Mouse (Mus musculus) neural tube, embryonic 11.5 days (tissue): ENCODE results near the gene Aldh18a1. TPM values are rescaled to one million over a fixed set of nuclear protein-coding genes. Genes with fewer than 3 reads are reported as not detected.
A peak's percentile ranks its signal among the peaks of the same experiment; 100 is the strongest.

Experiments
- ATAC-seq: fragments of 200-750 bp; cut with Nextera tagmentation; 2 replicates; pipeline ENCODE4 v1.8.0; 2017; ENCODE audit warnings: moderate number of reproducible peaks, mild to moderate bottlenecking, moderate TSS enrichment, moderate library complexity; ENCODE audit not compliant: insufficient read depth, low FRiP score, low TSS enrichment
- DNase-seq: peaks from one replicate; pipeline ENCODE4 v3.0.0-alpha.2; 2015; ENCODE audit warnings: low spot score
- H3K27ac ChIP-seq: fragments of 300-500 bp; sonication (generic); 2 replicates; pipeline ENCODE4 v1.5.1; 2014; ENCODE audit warnings: low read depth, mild to moderate bottlenecking, low read length
- H3K27me3 ChIP-seq: fragments of 300-500 bp; sonication (generic); 2 replicates; pipeline ENCODE4 v1.6.1; 2014; ENCODE audit warnings: mild to moderate bottlenecking, low read length, mixed read lengths; ENCODE audit not compliant: control insufficient read depth, insufficient read depth
- H3K36me3 ChIP-seq: fragments of 300-500 bp; sonication (generic); 2 replicates; pipeline ENCODE4 v1.6.1; 2014; ENCODE audit warnings: mild to moderate bottlenecking, low read length, moderate library complexity, mixed read lengths; ENCODE audit not compliant: control insufficient read depth, insufficient read depth
- H3K4me1 ChIP-seq: fragments of 300-500 bp; sonication (generic); 2 replicates; pipeline ENCODE4 v1.6.1; 2014; ENCODE audit warnings: low read length, mixed read lengths; ENCODE audit not compliant: control insufficient read depth, insufficient read depth
- H3K4me2 ChIP-seq: fragments of 300-500 bp; sonication (generic); 2 replicates; pipeline ENCODE4 v1.6.1; 2014; ENCODE audit warnings: low read depth, mild to moderate bottlenecking, moderate library complexity
- H3K4me3 ChIP-seq: fragments of 300-500 bp; sonication (generic); 2 replicates; pipeline ENCODE4 v1.5.1; 2014; ENCODE audit warnings: low read depth, low read length
- H3K9ac ChIP-seq: fragments of 300-500 bp; sonication (generic); 2 replicates; pipeline ENCODE4 v1.6.1; 2014; ENCODE audit warnings: mild to moderate bottlenecking, low read length
- H3K9me3 ChIP-seq: fragments of 300-500 bp; sonication (generic); 2 replicates; pipeline ENCODE4 v1.6.1; 2016; ENCODE audit warnings: low read length; ENCODE audit not compliant: control insufficient read depth
- WGBS: fragments of 180-500 bp; shearing (Covaris S2); extraction: QIAGEN DNeasy Blood & Tissue Kit; methylation state at CpG from one replicate; pipeline ENCODE4 v1.1.7; 2014; 5-methylcytosine and 5-hydroxymethylcytosine counted together
- polyA plus RNA-seq: library from polyadenylated mRNA; unstranded; fragments of >200 nt; fragmentation: Nextera tagmentation; extraction: Ambion mirVana; gene quantifications from 2 replicates; pipeline ENCODE4 v1.2.1, GENCODE M21; 2014

Aldh18a1 gene
- polyA plus RNA-seq, 1 experiment from 2014 or later, result 78.2 TPM

- H3K27ac ChIP-seq, result no peak overlapping the region
- H3K9me3 ChIP-seq, result no peaks in the 10 kb centered on the region
- no peak overlapping the region for H3K9ac ChIP-seq
- H3K27me3 ChIP-seq, result no peaks in the 10 kb centered on the region
- ATAC-seq (no peak), DNase-seq (no peak)
- H3K4me2 ChIP-seq, result no peak overlapping the region
- 93% methylated on average over 8 of the region's 8 CpGs for WGBS
- no peak overlapping the region for H3K4me3 ChIP-seq
- no peaks in the 10 kb centered on the region for H3K36me3 ChIP-seq
- H3K4me1 ChIP-seq, result no peaks in the 10 kb centered on the region
Measured at GRCm38 (mm10) chr19:40595831-40596230, 7.6 kb upstream of the Aldh18a1 start.

GRCm38 (mm10) chr19:40595231-40595630 lies 7.0 kb upstream of the Aldh18a1 start:
- Histone ChIP-seq H3K36me3 (no peaks in the 10 kb centered on the region), H3K4me2 (no peak overlapping the region), H3K4me3 (no peak overlapping the region), H3K27ac (no peak overlapping the region), H3K27me3 (no peaks in the 10 kb centered on the region), H3K9me3 (no peaks in the 10 kb centered on the region), H3K9ac (no peak overlapping the region), H3K4me1 (no peaks in the 10 kb centered on the region)
- ATAC-seq (no peak), DNase-seq (no peak)
- 93% methylated on average over 3 of the region's 3 CpGs for WGBS

GRCm38 (mm10) chr19:40589530-40589880 lies 1.2 kb upstream of the Aldh18a1 start:
- Histone ChIP-seq H3K27me3 (no peaks in the 10 kb centered on the region), H3K4me3 (peak overlapping the region; percentile 79), H3K9me3 (no peaks in the 10 kb centered on the region), H3K4me2 (peak overlapping the region; percentile 83), H3K4me1 (peaks cover 12% of the 10 kb centered on the region), H3K27ac (0 out of 2 replicates have a peak overlapping the region, but pooled peaks have one; percentile 29), H3K36me3 (no peaks in the 10 kb centered on the region), H3K9ac (peak overlapping the region; percentile 59)
- under 1% methylated on average over 10 of the region's 10 CpGs for WGBS
- ATAC-seq (peak; percentile 14; the same call in 1 of the 2 replicates), DNase-seq (no peak)

- H3K36me3 ChIP-seq, result no peaks in the 10 kb centered on the region
- DNase-seq, result peak; percentile 95
- peak overlapping the region; percentile 59 for H3K9ac ChIP-seq
- peaks cover 12% of the 10 kb centered on the region for H3K4me1 ChIP-seq
- peak overlapping the region; percentile 83 for H3K4me2 ChIP-seq
- H3K27me3 ChIP-seq, result no peaks in the 10 kb centered on the region
- under 1% methylated on average over 18 of the region's 18 CpGs for WGBS
- no peaks in the 10 kb centered on the region for H3K9me3 ChIP-seq
- ATAC-seq, result peak; percentile 51
- H3K4me3 ChIP-seq, result peak overlapping the region; percentile 79
- 0 out of 2 replicates have a peak overlapping the region, but pooled peaks have one; percentile 29 for H3K27ac ChIP-seq
Measured at GRCm38 (mm10) chr19:40588847-40589529, 725 bp upstream of the Aldh18a1 start.

- Histone ChIP-seq H3K27me3 (no peaks in the 10 kb centered on the region), H3K27ac (0 out of 2 replicates have a peak overlapping the region, but pooled peaks have one; percentile 10), H3K36me3 (no peaks in the 10 kb centered on the region), H3K4me3 (peak overlapping the region; percentile 79), H3K4me2 (peak overlapping the region; percentile 83), H3K9me3 (no peaks in the 10 kb centered on the region), H3K4me1 (peaks cover 12% of the 10 kb centered on the region), H3K9ac (peak overlapping the region; percentile 83)
- no peak for DNase-seq
- WGBS, result 7% methylated on average over 23 of the region's 30 CpGs
- ATAC-seq, result no peak; the same call in none of the 2 replicates
Measured at GRCm38 (mm10) chr19:40587491-40588292, 571 bp downstream of the Aldh18a1 start.

GRCm38 (mm10) chr19:40586908-40587307 lies 1.4 kb downstream of the Aldh18a1 start:
- Histone ChIP-seq H3K4me2 (peak overlapping the region; percentile 83; the same call in 1 of the 2 replicates), H3K36me3 (no peaks in the 10 kb centered on the region), H3K9me3 (no peaks in the 10 kb centered on the region), H3K27ac (no peak overlapping the region), H3K9ac (no peak overlapping the region; the same call in 1 of the 2 replicates), H3K4me1 (peaks cover 12% of the 10 kb centered on the region), H3K4me3 (0 out of 2 replicates have a peak overlapping the region, but pooled peaks have one; percentile 7), H3K27me3 (no peaks in the 10 kb centered on the region)
- 66% methylated on average over 7 of the region's 7 CpGs for WGBS
- no peak for DNase-seq
- no peak for ATAC-seq

GRCm38 (mm10) chr19:40581662-40582061 lies 6.6 kb downstream of the Aldh18a1 start:
- peaks cover 8% of the 10 kb centered on the region for H3K36me3 ChIP-seq

GRCm38 (mm10) chr19:40580902-40581301 lies 7.4 kb downstream of the Aldh18a1 start:
- no peak for ATAC-seq

More at GRCm38 (mm10) chr19:40581662-40582061, 6.6 kb downstream of the Aldh18a1 start:
- H3K4me1 ChIP-seq, result peaks cover 2% of the 10 kb centered on the region
- no peak for DNase-seq
- no peaks in the 10 kb centered on the region for H3K27me3 ChIP-seq
- H3K4me2 ChIP-seq, result no peak overlapping the region
- H3K9me3 ChIP-seq, result no peaks in the 10 kb centered on the region
- H3K4me3 ChIP-seq, result no peak overlapping the region
- H3K9ac ChIP-seq, result no peak overlapping the region
- ATAC-seq, result no peak
- 87% methylated on average over 5 of the region's 5 CpGs for WGBS
- no peak overlapping the region for H3K27ac ChIP-seq

More at GRCm38 (mm10) chr19:40580902-40581301, 7.4 kb downstream of the Aldh18a1 start:
- no peak overlapping the region for H3K4me3 ChIP-seq
- H3K36me3 ChIP-seq, result peaks cover 13% of the 10 kb centered on the region
- no peaks in the 10 kb centered on the region for H3K27me3 ChIP-seq
- 90% methylated on average over 2 of the region's 2 CpGs for WGBS
- H3K4me1 ChIP-seq, result no peaks in the 10 kb centered on the region
- H3K27ac ChIP-seq, result no peak overlapping the region
- no peak overlapping the region for H3K9ac ChIP-seq
- no peaks in the 10 kb centered on the region for H3K9me3 ChIP-seq
- no peak for DNase-seq
- no peak overlapping the region for H3K4me2 ChIP-seq
